Mouse (Mus musculus) liver, adult 2 months (tissue): Measurements from ENCODE around the gene Dnajc11. TPM values are rescaled to one million over a fixed set of nuclear protein-coding genes. Genes with fewer than 3 reads are reported as not detected.

Source experiments
- DNase-seq: peaks from one replicate; pipeline ENCODE4 v3.0.0-alpha.2; 2011; ENCODE audit warnings: low read depth, low spot score; ENCODE audit errors: extremely low read depth
- H3K27ac ChIP-seq: fragments of 200-500 bp; replicated peaks from 2 replicates; pipeline ENCODE4 v1.5.1; 2012; ENCODE audit warnings: low read depth, mild to moderate bottlenecking, control low read depth, inconsistent platforms, low read length; ENCODE audit not compliant: insufficient read depth
- H3K27me3 ChIP-seq: fragments of 200-500 bp; 2 replicates; pipeline ENCODE4 v1.6.1; 2012; ENCODE audit warnings: mild to moderate bottlenecking, moderate library complexity, low read length, inconsistent platforms; ENCODE audit not compliant: control insufficient read depth, insufficient read depth
- H3K36me3 ChIP-seq: fragments of 200-500 bp; 2 replicates; pipeline ENCODE4 v1.6.1; 2012; ENCODE audit warnings: low read length, inconsistent platforms; ENCODE audit not compliant: control insufficient read depth, insufficient read depth
- H3K4me1 ChIP-seq: fragments of 200-500 bp; 2 replicates; pipeline ENCODE4 v1.6.1; 2011; ENCODE audit warnings: low read length; ENCODE audit not compliant: control insufficient read depth, insufficient read depth
- H3K4me3 ChIP-seq: fragments of 200-500 bp; 2 replicates; pipeline ENCODE4 v1.5.1; 2011; ENCODE audit warnings: low read depth, mild to moderate bottlenecking, control low read depth, low read length, moderate library complexity; ENCODE audit not compliant: insufficient read depth
- H3K79me2 ChIP-seq: fragments of 200-500 bp; 2 replicates; pipeline ENCODE4 v1.6.1; 2012; ENCODE audit warnings: inconsistent platforms, mild to moderate bottlenecking, low read length, moderate library complexity; ENCODE audit not compliant: control insufficient read depth, insufficient read depth
- H3K9ac ChIP-seq: fragments of 200-500 bp; 2 replicates; pipeline ENCODE4 v1.6.1; 2012; ENCODE audit warnings: low read depth, mild to moderate bottlenecking, control low read depth, inconsistent platforms, low read length
- CTCF ChIP-seq: fragments of 200-500 bp; IDR thresholded peaks from 2 replicates; pipeline ENCODE4 v1.5.1; 2011; ENCODE audit warnings: low read depth, low read length, control low read depth
- POLR2A ChIP-seq: fragments of 200-500 bp; IDR thresholded peaks from 2 replicates; pipeline ENCODE4 v1.6.1; 2011; ENCODE audit warnings: low read length, control low read depth; ENCODE audit not compliant: insufficient read depth; ENCODE audit errors: extremely low read depth
- WGBS: fragments of 180-500 bp; shearing (Covaris S2); methylation state at CpG from one replicate; pipeline ENCODE4 v1.1.7; 2018; 5-methylcytosine and 5-hydroxymethylcytosine counted together
- polyA plus RNA-seq: library from polyadenylated mRNA; depleted of rRNA; stranded (reverse); fragments of >200 nt; gene quantifications from 2 replicates; pipeline ENCODE4 v1.2.3, GENCODE M21; 2012
- total RNA-seq: library from RNA; depleted of rRNA; stranded (reverse); fragments of >200 nt; gene quantifications from 2 replicates; pipeline ENCODE4 v1.2.3, GENCODE M21; 2014

The Dnajc11 gene
- total and polyA plus RNA-seq, 2 experiments, result 23.9 to 52.6 TPM

DNA sequence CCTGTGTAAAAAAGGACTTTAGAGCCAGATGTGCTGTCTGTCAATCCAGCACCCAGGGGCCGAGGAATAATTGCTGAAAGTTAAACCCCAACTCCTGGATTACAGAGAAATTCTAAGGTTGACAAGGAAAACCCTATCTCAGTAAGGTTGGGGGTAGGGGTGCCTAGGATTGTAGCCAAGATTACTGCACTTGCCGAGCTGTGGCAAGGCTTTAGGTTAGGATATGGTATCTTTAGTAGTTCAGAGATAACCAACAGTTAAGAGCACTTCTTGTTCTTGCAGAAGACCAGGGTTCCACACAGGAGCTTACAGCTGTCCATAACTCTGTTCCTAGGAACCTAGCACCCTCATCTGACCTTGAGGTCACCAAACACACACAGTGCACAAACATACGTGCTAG lies 64.2 kb downstream of the Dnajc11 start:
- Histone ChIP-seq H3K27me3 (no peaks in the 10 kb centered on the region), H3K27ac (no peak overlapping the region), H3K36me3 (no peaks in the 10 kb centered on the region), H3K9ac (no peak overlapping the region), H3K4me3 (no peak overlapping the region), H3K4me1 (no peaks in the 10 kb centered on the region), H3K79me2 (0 out of 2 replicates have a peak, but pooled peaks cover 7% of the 10 kb centered on the region)
- no peak for TF ChIP-seq POLR2A
- TF ChIP-seq CTCF, result no peak
- DNase-seq, result no peak
- 28% methylated on average over 3 of the region's 3 CpGs for WGBS

DNA sequence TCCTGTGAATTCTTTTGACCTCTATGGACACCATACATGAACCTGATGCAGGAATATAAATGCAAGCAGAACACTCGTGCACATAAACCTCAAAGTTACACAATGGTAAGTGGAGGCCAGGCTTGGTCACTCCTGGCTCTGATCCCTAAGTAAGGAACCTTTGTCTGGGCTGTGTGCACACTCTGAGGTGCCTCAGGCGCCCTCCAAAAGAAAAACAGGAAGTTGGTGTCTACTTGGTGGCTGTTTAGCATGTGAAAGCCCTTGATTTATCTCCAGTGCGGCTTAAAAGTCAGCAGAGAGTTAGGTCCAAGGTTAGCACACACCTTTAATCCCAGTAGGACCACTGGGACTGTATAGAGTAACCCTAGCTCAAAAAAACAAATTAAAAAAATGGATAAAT lies 66.0 kb downstream of the Dnajc11 start:
- TF ChIP-seq CTCF (no peak), POLR2A (no peak)

DNA sequence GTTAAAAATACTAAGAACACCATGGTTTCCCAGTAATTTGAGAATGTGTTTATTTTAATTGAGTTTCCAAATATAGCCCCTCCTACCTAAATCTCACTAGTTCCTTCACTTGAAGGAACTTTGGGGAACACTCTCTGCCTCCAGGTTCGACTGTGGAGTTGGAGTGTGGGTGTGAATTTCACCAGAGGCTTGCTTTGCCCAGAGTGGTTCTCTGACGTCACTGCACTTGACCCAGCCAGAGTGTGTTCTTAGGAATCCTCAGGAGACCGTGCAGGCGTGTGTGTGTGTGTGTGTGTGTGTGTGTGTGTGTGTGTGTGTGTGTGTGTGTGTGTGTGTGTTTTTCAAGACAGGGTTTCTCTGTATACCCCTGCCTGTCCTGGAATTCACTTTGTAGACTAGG lies 67.4 kb downstream of the Dnajc11 start:
- TF ChIP-seq CTCF (no peak), POLR2A (no peak)
- Histone ChIP-seq H3K27ac (no peak overlapping the region), H3K27me3 (no peaks in the 10 kb centered on the region), H3K4me1 (no peaks in the 10 kb centered on the region), H3K36me3 (no peaks in the 10 kb centered on the region), H3K79me2 (0 out of 2 replicates have a peak, but pooled peaks cover under 1% of the 10 kb centered on the region), H3K4me3 (no peak overlapping the region), H3K9ac (no peak overlapping the region)
- no peak for DNase-seq
- WGBS, result 58% methylated on average over 4 of the region's 4 CpGs

More for the DNA sequence above, 66.0 kb downstream of the Dnajc11 start:
- Histone ChIP-seq H3K79me2 (0 out of 2 replicates have a peak, but pooled peaks cover 7% of the 10 kb centered on the region), H3K4me1 (no peaks in the 10 kb centered on the region), H3K36me3 (no peaks in the 10 kb centered on the region), H3K4me3 (no peak overlapping the region), H3K27ac (no peak overlapping the region), H3K9ac (no peak overlapping the region), H3K27me3 (no peaks in the 10 kb centered on the region)
- 78% methylated on average over 3 of the region's 3 CpGs for WGBS
- DNase-seq, result no peak

DNA sequence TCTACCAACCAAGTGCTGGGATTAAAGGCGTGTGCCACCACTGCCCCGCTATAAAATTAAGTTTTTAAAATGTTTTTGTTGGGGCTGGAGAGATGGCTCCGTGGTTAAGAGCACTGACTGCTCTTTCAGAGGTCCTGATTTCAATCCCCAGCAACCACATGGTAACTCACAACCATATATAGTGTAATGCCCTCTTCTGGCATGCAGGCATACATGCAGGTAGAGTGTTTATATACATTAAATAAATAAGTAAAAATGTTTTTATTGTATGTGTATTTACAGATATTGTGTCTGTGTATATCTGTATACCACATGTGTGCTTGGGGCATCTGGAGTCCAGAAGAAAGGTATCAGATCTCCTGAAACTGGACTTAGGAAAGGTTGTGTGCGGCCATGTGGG lies 67.8 kb downstream of the Dnajc11 start:
- 90% methylated on average over 4 of the region's 4 CpGs for WGBS
- Histone ChIP-seq H3K27me3 (no peaks in the 10 kb centered on the region), H3K36me3 (no peaks in the 10 kb centered on the region), H3K79me2 (no peaks in the 10 kb centered on the region), H3K9ac (no peak overlapping the region), H3K27ac (no peak overlapping the region), H3K4me1 (no peaks in the 10 kb centered on the region), H3K4me3 (no peak overlapping the region)
- TF ChIP-seq POLR2A (no peak), CTCF (no peak)
- no peak for DNase-seq

DNA sequence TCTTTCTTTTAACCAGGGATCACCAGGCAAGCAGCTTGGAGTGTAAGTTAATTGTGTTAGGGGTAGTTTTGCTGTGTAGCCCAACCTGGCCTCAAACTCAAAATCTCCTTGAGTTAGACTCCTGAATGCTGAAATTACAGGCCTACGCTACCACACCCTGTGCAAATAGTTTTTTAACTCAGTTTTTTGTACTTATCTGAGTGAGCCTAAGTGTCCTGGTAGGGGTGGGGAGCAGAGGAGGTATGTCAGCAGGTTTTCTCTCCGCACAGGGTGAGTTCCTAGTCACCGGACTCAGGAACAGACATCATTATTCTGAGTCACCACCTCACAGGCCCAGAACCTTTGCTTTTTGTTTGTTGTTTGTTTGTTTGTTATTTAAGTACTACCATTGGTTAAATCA lies 68.6 kb downstream of the Dnajc11 start:
- H3K4me3 ChIP-seq, result no peak overlapping the region
- no peaks in the 10 kb centered on the region for H3K27me3 ChIP-seq
- DNase-seq, result no peak
- no peak overlapping the region for H3K27ac ChIP-seq
- H3K79me2 ChIP-seq, result no peaks in the 10 kb centered on the region
- no peak overlapping the region for H3K9ac ChIP-seq
- H3K36me3 ChIP-seq, result no peaks in the 10 kb centered on the region
- H3K4me1 ChIP-seq, result no peaks in the 10 kb centered on the region
- TF ChIP-seq CTCF (no peak), POLR2A (no peak)
- 95% methylated on average over 3 of the region's 3 CpGs for WGBS

DNA sequence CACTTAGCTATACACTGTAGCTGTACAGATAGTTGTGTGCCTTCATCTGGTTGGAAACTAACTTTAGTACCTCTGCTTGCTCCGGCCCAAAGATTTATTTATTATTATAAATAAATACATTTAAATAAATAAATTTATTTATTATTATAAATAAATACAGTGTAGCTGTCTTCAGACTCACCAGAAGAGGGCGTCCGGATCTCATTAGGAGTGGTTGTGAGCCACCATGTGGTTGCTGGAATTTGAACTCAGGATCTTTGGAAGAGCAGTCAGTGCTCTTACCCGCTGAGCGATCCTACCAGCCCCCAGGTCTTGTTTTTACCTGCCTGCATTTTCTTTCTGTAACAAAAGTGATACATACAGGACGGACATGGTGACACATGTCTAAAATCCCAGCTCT lies 72.6 kb downstream of the Dnajc11 start:
- Histone ChIP-seq H3K27me3 (no peaks in the 10 kb centered on the region), H3K36me3 (no peaks in the 10 kb centered on the region), H3K79me2 (peaks cover 9% of the 10 kb centered on the region; the same call in 1 of the 2 replicates), H3K9ac (no peak overlapping the region), H3K4me3 (no peak overlapping the region), H3K27ac (no peak overlapping the region), H3K4me1 (peaks cover 7% of the 10 kb centered on the region; the same call in 1 of the 2 replicates)
- TF ChIP-seq CTCF (peak; percentile 12; the same call in 1 of the 2 replicates), POLR2A (no peak)
- WGBS, result 68% methylated on average over 6 of the region's 6 CpGs
- peak; percentile 51 for DNase-seq
